Mouse (Mus musculus) embryonic facial prominence, embryonic 15.5 days (tissue): ENCODE measurements at regions not wholly inside any gene's neighbourhood (a gene's known extent, or its start where the extent isn't known, plus 50 kb on each side); places are given as distances from the start of the nearest gene placed in this dataset.

Experiments
- ATAC-seq: fragments of 200-750 bp; cut with Nextera tagmentation; 2 replicates; pipeline ENCODE4 v1.8.0; 2017; ENCODE audit warnings: low read depth, moderate TSS enrichment; ENCODE audit not compliant: insufficient number of reproducible peaks, low FRiP score, low TSS enrichment
- H3K27ac ChIP-seq: fragments of 300-500 bp; sonication (generic); replicated peaks from 2 replicates; pipeline ENCODE4 v1.5.1; 2015; ENCODE audit warnings: mild to moderate bottlenecking, inconsistent platforms
- H3K27me3 ChIP-seq: fragments of 300-500 bp; sonication (generic); 2 replicates; pipeline ENCODE4 v1.6.1; 2015; ENCODE audit warnings: inconsistent platforms
- H3K36me3 ChIP-seq: fragments of 300-500 bp; sonication (generic); 2 replicates; pipeline ENCODE4 v1.6.1; 2015; ENCODE audit warnings: mild to moderate bottlenecking, inconsistent platforms
- H3K4me1 ChIP-seq: fragments of 300-500 bp; sonication (generic); 2 replicates; pipeline ENCODE4 v1.6.1; 2015; ENCODE audit warnings: inconsistent platforms
- H3K4me2 ChIP-seq: fragments of 300-500 bp; sonication (generic); replicated peaks from 2 replicates; pipeline ENCODE4 v1.6.1; 2015; ENCODE audit warnings: mild to moderate bottlenecking, inconsistent platforms
- H3K4me3 ChIP-seq: fragments of 300-500 bp; sonication (generic); replicated peaks from 2 replicates; pipeline ENCODE4 v1.5.1; 2015; ENCODE audit warnings: mild to moderate bottlenecking, inconsistent platforms
- H3K9ac ChIP-seq: fragments of 300-500 bp; sonication (generic); 2 replicates; pipeline ENCODE4 v1.6.1; 2015; ENCODE audit warnings: inconsistent platforms
- H3K9me3 ChIP-seq: fragments of 300-500 bp; sonication (generic); replicated peaks from 2 replicates; pipeline ENCODE4 v1.6.1; 2016; ENCODE audit warnings: inconsistent platforms
- WGBS: fragments of 180-500 bp; shearing (Covaris S2); methylation state at CpG from one replicate; pipeline ENCODE4 v1.1.7; 2015; 5-methylcytosine and 5-hydroxymethylcytosine counted together

DNA sequence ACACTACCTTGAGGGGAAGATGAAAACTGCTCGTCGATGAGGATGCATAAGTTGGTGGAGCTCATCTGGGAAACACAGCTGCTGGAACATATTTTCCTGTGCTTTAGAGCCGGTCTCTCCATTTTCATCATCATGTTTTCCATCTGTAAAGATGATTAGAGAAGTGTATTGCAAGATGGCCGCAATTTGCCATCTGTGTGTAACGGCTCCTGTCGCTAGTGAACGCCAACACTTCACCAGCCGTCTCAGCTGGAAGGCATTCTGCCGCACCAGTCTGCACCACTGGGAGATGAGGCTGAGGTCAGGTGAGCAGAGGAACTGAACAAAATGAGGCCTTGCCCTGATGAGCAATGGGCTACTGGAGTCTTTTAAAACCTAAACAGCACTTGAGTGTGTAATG lies 57.4 kb downstream of the Gm21962 start:
- Histone ChIP-seq H3K4me1 (0 out of 2 replicates have a peak, but pooled peaks cover 4% of the 10 kb centered on the region), H3K27ac (no peak overlapping the region), H3K4me3 (no peak overlapping the region), H3K9ac (no peak overlapping the region), H3K27me3 (no peaks in the 10 kb centered on the region), H3K36me3 (no peaks in the 10 kb centered on the region), H3K4me2 (no peak overlapping the region), H3K9me3 (no peaks in the 10 kb centered on the region)
- no peak for ATAC-seq
- WGBS: 64% methylated on average over 9 of the region's 9 CpGs

DNA sequence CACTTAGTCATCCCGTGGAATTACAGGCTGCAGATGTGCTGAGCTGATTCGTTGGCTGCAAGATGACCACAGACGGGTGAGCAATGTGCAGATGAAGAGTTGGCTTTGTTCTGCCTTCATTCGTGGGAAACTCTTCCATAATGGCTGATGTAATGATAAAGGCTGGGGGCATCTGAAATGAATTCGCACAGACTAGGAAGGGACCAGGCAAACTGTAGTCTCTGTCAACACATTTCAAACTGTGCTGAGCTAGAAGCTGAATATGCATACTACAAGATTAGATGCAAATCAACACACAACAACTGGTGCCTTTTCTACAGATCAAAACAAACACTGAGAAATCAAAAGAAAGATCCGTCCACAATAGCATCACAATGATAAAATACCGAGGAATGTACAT lies 58.1 kb downstream of the Gm21962 start:
- Histone ChIP-seq H3K27me3 (no peaks in the 10 kb centered on the region), H3K4me2 (no peak overlapping the region), H3K36me3 (no peaks in the 10 kb centered on the region), H3K27ac (no peak overlapping the region), H3K9me3 (no peaks in the 10 kb centered on the region), H3K4me1 (0 out of 2 replicates have a peak, but pooled peaks cover 10% of the 10 kb centered on the region), H3K4me3 (no peak overlapping the region), H3K9ac (no peak overlapping the region)
- 74% methylated on average over 7 of the region's 7 CpGs for WGBS
- no peak for ATAC-seq

DNA sequence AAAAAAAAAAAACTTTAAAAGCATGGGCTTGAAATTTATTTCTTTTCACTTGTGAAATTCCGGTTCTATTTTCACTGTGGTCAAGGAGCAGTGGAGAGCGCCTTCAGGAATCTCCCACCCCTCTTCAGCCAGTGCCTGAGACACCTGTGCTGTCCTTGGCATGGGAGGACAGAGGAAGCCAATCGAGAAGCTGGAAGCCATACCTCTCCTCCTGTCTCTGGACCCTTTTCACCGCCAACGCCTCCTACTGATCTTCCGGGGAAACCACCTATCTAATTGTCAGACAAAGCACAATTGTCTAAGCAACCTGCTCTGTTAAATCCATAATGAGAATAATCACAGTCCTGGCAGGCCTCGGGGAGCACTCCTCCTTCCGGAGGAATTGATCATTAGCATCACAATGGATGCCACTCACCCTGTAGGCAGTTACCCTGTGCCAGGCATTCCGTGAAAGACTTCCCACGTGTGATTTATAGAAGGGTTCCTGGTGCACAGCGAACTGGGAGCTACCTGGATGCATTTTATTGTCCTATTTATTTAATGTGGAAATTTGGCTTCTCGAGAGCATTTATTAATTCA lies 66.0 kb downstream of the Gm21962 start:
- Histone ChIP-seq H3K36me3 (no peaks in the 10 kb centered on the region), H3K4me1 (0 out of 2 replicates have a peak, but pooled peaks cover 5% of the 10 kb centered on the region), H3K4me2 (no peak overlapping the region), H3K27ac (no peak overlapping the region), H3K27me3 (no peaks in the 10 kb centered on the region), H3K9me3 (no peaks in the 10 kb centered on the region), H3K9ac (no peak overlapping the region), H3K4me3 (no peak overlapping the region)
- ATAC-seq: no peak
- 47% methylated on average over 12 of the region's 12 CpGs for WGBS

DNA sequence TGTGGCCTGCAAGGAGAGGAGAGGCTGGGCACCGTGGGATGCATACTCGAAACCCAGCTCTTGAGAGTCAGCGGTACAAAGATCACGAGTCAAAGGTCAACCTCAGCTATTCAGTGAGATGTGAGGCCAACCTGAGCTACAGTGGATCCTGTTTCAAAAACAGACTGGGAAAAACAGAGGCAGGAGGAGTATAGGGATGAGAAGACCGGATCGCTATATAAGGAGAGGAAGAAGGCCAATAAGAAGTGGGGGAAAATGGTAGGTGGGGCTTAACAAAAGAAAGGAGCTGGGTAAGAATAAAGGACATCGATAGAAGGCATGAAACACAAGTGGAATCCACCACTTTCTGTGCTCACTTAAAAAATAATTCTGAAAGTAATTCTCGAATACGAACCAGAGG lies 70.2 kb downstream of the Gm21962 start:
- ATAC-seq: no peak
- H3K4me3 ChIP-seq: no peak overlapping the region
- H3K4me2 ChIP-seq: no peak overlapping the region
- no peak overlapping the region for H3K27ac ChIP-seq
- H3K4me1 ChIP-seq: no peaks in the 10 kb centered on the region
- H3K27me3 ChIP-seq: no peaks in the 10 kb centered on the region
- H3K36me3 ChIP-seq: no peaks in the 10 kb centered on the region
- WGBS: 60% methylated on average over 9 of the region's 9 CpGs
- no peaks in the 10 kb centered on the region for H3K9me3 ChIP-seq
- H3K9ac ChIP-seq: no peak overlapping the region

DNA sequence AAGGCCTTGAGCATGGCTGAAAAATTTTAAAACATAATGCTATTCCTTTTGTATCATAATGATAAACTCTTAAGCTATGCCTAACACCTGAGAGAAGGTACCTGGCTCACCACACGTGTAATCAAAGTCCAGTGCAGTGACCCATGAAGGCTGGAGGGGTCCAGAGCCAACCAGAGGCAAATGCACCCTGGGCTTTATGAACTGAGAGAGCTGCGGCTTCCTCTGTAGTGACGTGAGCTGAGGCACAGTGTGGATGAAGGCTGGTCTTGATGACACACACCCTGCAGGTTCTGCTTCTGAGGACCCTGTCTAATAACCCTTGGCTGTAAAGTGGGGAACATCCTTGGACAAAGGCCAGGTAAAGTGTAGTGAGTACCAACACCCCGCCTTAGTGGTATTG lies 70.8 kb downstream of the Gm21962 start:
- Histone ChIP-seq H3K27ac (no peak overlapping the region), H3K4me1 (no peaks in the 10 kb centered on the region), H3K9ac (no peak overlapping the region), H3K36me3 (no peaks in the 10 kb centered on the region), H3K9me3 (no peaks in the 10 kb centered on the region), H3K4me2 (no peak overlapping the region), H3K27me3 (no peaks in the 10 kb centered on the region), H3K4me3 (no peak overlapping the region)
- no peak for ATAC-seq
- 76% methylated on average over 4 of the region's 4 CpGs for WGBS

DNA sequence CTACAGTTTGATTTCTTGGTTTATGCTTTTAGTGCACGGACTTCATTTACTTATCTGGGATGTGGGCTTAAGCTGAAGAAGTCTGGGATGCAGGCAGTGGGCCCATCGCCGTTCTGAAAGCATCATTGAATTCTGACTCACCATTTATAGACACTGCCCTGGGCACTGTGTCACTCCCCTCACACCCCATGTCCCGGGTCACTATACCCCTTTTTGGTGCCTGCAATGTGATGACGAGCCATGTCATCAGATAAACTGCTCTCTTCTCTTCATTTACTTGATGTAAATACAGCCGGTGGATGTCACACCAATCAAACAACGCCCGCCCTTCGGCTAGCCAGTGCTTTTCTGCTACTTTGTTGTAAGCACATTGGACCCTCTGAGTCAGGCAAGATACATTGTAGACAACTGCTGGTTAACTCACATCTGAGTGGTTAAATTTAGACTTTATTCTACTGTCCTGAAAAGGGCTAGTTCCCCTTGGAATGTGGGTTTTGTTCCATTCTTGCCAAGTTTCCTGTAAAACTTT lies 80.5 kb downstream of the Gm21962 start:
- Histone ChIP-seq H3K4me3 (no peak overlapping the region), H3K36me3 (no peaks in the 10 kb centered on the region), H3K27ac (no peak overlapping the region), H3K4me2 (no peak overlapping the region), H3K9ac (no peak overlapping the region), H3K9me3 (no peaks in the 10 kb centered on the region), H3K4me1 (peaks cover 11% of the 10 kb centered on the region; the same call in 1 of the 2 replicates), H3K27me3 (no peaks in the 10 kb centered on the region)
- 86% methylated on average over 9 of the region's 9 CpGs for WGBS
- no peak for ATAC-seq

DNA sequence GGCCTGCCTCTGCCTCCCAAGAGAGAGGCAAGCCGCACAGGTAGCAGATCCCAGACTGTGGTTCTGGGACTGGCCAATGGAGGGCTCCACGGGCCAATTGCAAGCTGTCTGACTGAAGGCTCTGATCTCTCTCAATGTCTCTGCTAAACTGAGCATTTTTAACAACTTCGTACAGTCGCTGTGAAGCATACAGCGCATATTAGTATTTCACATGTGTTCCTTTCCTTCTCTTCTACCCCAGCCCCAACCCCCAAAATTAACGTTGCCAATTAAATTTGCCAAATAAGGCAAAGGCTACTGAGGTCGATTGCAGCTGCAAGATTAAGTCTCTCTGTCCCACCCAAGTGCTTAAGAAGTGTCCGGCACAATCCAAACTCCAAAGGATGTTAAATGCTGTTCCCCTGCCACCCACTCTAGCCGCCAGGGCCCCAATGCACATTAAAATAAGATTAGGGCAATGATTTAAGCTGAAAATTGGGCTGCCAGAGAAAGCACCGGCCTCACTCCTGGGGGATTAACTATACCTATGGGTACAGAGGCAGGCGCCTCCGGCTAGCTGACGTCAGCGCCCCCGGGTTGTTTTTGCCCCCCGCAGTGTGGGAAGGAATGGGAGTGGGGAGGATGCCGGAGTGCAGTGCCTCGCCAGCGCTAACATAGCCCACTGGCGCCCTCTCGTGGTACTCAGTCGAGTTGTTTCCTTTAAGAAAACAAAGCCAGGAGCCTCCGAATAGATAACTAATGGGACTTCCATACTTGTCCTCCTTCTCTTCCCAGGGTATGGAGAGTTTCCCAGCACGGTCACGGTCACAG lies 81.3 kb downstream of the Gm21962 start:
- H3K4me3 ChIP-seq: peak overlapping the region; percentile 40
- H3K4me2 ChIP-seq: peak overlapping the region; percentile 58
- H3K27ac ChIP-seq: peak overlapping the region; percentile 68
- peaks cover 11% of the 10 kb centered on the region; the same call in 1 of the 2 replicates for H3K4me1 ChIP-seq
- no peaks in the 10 kb centered on the region for H3K27me3 ChIP-seq
- no peaks in the 10 kb centered on the region for H3K9me3 ChIP-seq
- no peaks in the 10 kb centered on the region for H3K36me3 ChIP-seq
- peak; percentile 84 for ATAC-seq
- WGBS: 12% methylated on average over 25 of the region's 25 CpGs
- H3K9ac ChIP-seq: peak overlapping the region; percentile 18; the same call in 1 of the 2 replicates

DNA sequence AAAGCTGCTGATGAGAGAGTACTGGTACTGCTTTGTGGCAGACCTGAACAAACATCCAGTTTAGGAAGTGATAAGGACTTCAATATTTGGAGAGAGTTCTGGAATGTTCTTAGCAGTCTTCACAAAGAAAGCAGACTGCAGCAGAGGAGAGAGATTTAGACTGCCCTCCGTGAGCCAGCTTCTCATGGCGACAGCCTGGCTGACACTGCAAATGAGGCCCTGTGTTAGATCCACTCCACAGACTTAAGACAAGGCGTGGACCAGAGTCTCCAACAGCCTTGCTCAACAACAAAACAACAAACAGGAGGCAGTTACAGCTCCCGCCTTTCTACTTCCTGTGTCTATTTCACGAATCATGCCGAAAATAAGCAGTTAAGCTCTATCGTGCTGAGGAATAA lies 81.9 kb downstream of the Gm21962 start:
- Histone ChIP-seq H3K27ac (peak overlapping the region; percentile 68; the same call in 1 of the 2 replicates), H3K4me1 (peaks cover 11% of the 10 kb centered on the region; the same call in 1 of the 2 replicates), H3K36me3 (no peaks in the 10 kb centered on the region), H3K27me3 (no peaks in the 10 kb centered on the region), H3K9me3 (no peaks in the 10 kb centered on the region), H3K9ac (no peak overlapping the region), H3K4me2 (peak overlapping the region; percentile 58), H3K4me3 (peak overlapping the region; percentile 40; the same call in 1 of the 2 replicates)
- no peak for ATAC-seq
- WGBS: 53% methylated on average over 7 of the region's 7 CpGs

DNA sequence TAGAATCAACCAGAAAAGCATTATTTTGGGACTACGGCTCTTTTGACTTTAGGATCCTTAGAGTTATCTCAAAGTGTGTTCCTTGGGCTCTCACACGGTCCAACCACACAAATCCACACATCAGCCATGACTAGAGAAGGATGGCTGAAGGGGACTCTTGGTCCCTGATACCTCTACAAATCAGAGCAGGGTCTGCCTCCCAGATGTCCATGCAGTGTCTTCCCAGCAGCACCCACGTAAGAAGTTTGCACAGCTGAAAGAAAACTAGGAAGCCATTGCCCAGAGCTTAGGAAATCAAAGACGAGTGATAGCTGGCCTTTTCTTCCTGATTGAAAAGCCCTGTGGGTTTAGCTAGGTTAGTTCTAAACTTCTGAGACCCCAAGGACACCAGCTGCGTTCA lies 84.1 kb downstream of the Gm21962 start:
- no peak overlapping the region for H3K27ac ChIP-seq
- no peak overlapping the region for H3K9ac ChIP-seq
- H3K9me3 ChIP-seq: no peaks in the 10 kb centered on the region
- H3K27me3 ChIP-seq: no peaks in the 10 kb centered on the region
- WGBS: 84% methylated on average over 5 of the region's 5 CpGs
- ATAC-seq: no peak
- no peak overlapping the region for H3K4me2 ChIP-seq
- H3K36me3 ChIP-seq: no peaks in the 10 kb centered on the region
- H3K4me1 ChIP-seq: peaks cover 11% of the 10 kb centered on the region; the same call in 1 of the 2 replicates
- no peak overlapping the region for H3K4me3 ChIP-seq

DNA sequence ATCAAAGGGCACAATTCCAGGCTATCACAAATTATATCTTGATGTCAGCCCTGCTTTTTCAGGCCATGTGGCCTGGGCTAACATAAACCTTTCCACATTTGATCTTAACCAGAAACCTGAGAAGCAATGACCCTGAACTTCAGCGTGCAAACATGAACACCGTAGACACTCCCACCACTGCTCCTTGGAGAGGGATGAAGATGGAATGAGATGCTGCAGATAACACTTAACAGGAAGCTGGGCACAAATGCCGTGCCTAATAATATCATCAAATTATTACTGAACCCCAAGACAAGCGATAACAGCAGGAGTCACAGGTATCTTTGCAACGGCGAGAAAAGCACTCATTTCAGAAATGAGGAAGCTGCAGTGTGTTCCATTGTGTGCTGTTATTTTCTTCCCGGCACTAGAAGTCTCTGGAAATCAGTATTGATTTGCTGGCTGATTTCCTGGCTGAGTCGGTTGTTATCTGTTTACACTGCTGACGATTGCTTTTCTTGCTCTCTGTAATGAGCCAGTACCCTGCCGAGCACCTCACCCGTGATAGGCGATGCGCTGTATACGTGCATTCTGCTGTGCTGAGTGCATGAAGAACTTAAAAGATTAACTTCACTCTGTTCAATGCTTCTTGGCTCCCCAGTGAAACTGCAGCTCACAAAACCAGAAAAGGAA lies 91.0 kb downstream of the Gm21962 start:
- ATAC-seq: no peak
- 56% methylated on average over 14 of the region's 14 CpGs for WGBS
- H3K27ac ChIP-seq: no peak overlapping the region
- no peak overlapping the region for H3K4me2 ChIP-seq
- no peaks in the 10 kb centered on the region for H3K27me3 ChIP-seq
- no peak overlapping the region for H3K9ac ChIP-seq
- no peaks in the 10 kb centered on the region for H3K36me3 ChIP-seq
- H3K9me3 ChIP-seq: no peaks in the 10 kb centered on the region
- H3K4me3 ChIP-seq: no peak overlapping the region
- no peaks in the 10 kb centered on the region for H3K4me1 ChIP-seq

DNA sequence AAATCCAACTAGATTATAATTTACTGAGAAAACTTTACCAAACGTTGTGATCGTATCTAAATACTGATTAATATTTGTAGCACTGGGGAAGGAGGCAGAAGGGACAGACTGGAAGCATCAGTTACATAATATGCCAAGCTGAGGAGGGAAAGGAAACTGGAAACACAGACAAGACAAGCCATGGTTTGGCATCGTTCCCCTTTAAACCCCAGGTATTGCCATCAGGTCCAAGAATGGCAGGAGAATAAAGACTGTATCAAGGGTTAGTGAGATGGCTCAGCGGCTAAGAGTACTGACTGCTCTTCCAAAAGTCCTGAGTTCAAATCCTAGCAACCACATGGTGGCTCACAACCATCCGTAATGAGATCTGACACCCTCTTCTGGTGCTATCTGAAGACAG lies 92.1 kb downstream of the Gm21962 start:
- WGBS: 90% methylated on average over 5 of the region's 5 CpGs
- H3K4me3 ChIP-seq: no peak overlapping the region
- no peak overlapping the region for H3K9ac ChIP-seq
- no peaks in the 10 kb centered on the region for H3K36me3 ChIP-seq
- H3K27me3 ChIP-seq: no peaks in the 10 kb centered on the region
- H3K27ac ChIP-seq: no peak overlapping the region
- H3K9me3 ChIP-seq: no peaks in the 10 kb centered on the region
- no peak overlapping the region for H3K4me2 ChIP-seq
- no peaks in the 10 kb centered on the region for H3K4me1 ChIP-seq
- no peak for ATAC-seq
